Mouse (Mus musculus): ENCODE measurements at regions not wholly inside any gene's neighbourhood (a gene's known extent, or its start where the extent isn't known, plus 50 kb on each side); places are given as distances from the start of the nearest gene placed in this dataset.
"Not testable (repeated sequence)": the region's sequence is repeated elsewhere in the genome, so short reads cannot be mapped to it uniquely, and the experiment has no call there.

DNA sequence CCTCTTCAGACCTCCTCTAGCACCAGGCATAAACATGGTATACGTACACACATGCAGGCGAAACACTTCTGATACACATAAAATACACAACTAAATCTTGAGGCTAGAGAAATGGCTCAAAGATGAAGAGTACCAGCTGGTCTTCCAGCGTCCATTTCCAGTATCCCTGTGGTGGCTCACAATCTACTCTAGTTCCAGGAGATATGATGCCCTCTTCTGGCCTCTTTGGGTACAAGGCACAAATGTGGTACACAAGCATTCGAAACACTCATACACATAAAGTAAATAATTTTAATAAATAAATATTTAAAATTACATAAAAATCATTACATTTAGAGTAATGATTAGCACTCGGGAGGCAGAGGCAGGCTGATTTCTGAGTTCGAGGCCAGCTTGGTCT lies 50.7 kb upstream of the Rabgap1l start:
- peak in 1 of 2 experiments; percentile 4 for DNase-seq

DNA sequence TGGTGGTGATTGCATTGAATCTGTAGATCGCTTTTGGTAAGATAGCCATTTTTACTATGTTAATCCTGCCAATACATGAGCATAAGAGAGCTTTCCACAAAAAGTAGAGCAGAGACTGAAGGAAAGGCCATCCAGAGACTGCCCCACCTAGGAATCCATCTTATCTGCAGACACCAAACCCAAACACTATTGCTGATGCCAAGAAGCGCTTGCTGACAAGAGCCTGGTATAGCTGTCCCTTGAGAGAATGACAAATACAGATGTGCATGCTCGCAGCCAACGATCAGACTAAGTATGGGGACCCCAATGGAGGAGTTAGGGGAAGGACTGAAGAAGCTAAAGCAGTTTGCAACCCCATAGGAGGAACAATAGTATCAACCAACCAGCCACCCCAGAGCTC lies 51.7 kb upstream of the Rabgap1l start:
- DNase-seq, result not testable (repeated sequence)

DNA sequence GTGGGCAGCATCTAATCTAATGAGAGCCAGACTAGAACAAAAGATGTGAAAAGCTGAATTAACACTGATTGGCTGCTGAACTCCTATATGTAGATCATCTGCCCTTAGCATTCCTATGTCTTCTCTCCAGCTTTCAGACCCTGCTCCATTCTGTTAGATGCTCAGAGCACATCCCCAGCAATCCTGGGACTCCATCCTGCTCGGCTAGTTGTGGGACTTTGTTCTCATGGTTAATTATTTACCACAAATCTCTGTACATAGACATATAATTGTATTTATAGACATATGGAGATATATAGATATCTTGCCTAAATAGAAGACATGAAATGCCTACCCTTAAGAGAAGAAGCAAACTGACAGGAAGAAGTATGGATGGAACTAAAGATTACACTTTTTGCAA lies 55.5 kb upstream of the Rc3h1 start:
- DNase-seq, result no peak

DNA sequence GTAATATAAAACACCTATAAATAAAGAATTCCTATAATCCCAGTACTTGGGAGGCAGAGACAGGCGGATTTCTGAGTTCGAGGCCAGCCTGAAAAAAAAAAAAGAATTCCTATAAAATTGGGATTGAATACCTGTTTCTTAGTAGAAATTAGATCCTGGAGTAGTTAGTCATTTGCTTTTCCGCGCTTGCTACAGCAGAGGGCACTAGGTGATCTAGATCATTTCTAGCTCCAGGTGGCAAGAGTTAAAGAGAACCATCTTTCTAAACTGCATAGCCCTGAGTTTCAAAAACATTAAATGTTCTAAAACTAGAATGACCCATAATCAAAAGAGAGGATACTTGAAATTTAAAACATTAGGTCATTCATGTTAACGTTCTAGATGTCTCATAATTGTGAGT lies 51.8 kb upstream of the Rc3h1 start:
- no peak for DNase-seq

DNA sequence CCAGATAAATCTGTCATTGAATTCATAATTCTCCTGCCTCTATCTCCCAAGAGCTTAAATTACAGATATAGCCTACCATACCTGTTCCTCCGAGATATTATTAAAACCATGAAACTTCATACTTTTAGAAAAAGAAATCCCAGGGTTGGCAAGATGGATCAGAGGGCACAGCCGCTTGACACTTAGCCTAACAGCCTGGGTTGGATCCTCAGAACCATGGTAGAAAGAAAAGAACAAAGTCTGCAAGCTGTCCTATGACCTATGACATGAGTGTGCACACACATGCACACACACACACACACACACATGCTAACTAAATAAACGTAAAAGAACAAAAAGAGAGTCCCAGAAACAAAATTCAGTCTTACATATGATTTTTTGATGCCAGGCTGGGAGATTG lies 50.8 kb upstream of the Rc3h1 start:
- no peak for DNase-seq

DNA sequence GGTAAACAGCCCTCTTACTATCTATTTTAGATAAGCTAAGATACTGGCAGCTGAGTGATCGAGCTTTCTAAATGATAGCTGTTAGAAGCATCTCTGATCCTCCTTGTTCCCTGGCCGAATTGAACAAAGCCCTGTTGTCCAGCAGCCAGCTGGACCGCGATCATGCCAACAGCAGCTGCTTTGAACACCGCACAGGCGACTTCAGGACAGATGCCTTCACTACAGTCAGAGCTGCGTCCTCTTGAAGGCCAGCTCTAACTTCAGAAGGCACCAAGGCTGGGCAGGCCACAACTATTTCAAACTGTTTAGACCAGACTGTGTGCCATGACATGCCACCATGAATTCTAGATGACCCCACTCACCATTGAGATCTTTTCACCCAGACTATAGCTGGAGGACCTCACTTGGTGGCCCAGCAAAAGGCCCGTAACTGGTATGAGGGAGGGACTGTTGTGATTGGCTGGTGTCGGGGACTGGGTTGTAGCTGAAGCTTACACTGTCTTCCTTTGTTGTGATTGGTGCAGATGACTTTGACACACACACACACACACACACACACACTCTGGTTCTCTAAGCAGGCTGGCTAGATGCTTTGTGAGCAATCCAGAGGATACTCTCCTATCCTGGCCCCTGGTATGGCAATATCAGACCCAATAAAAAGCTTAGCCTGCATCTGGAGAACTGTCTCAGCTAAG lies 50.1 kb upstream of the Rc3h1 start:
- no peak for DNase-seq

Data from lung, adult 18-20 months (tissue).